Mouse (Mus musculus): ENCODE data around the gene Pde2a. TPM values are rescaled to one million over a fixed set of nuclear protein-coding genes. Genes with fewer than 3 reads are reported as not detected.
"Not testable (repeated sequence)": the region's sequence is repeated elsewhere in the genome, so short reads cannot be mapped to it uniquely, and the experiment has no call there.

Pde2a gene
- total and polyA plus RNA-seq, 2 experiments from 2014 or later = 33.8 to 53.9 TPM

DNA sequence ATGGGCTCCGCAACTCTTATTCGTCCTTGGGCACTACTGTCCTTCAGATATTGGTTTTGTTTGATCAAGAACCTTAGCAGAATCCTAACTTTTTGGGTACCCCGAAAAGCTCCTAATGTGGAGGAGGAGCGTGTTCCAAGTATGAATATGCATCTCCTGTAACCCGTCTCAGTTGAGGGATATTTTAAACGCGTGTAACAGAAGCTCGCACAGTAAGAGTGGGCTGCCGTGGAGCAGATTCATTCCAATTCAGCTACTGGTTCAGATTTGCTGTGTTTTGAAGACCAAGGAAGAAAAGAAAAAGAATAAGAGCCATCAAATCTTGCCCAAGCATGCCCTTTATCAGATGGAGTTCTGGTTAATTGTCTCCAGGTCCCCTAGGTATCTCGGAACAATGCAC, 120.2 kb downstream of the Pde2a start:
- H3K9me3 ChIP-seq (ENCODE audit: low read length) = no peaks in the 10 kb centered on the region
- 68% methylated on average over 10 of the region's 10 CpGs for WGBS
- H3K4me2 ChIP-seq (ENCODE audit: low read depth, low read length, poor library complexity, severe bottlenecking) = no peak overlapping the region
- no peak overlapping the region for H3K9ac ChIP-seq (replicated peaks; ENCODE audit: low read length, poor library complexity, severe bottlenecking)
- no peak overlapping the region for H3K27ac ChIP-seq (ENCODE audit: low read depth, low read length)
- no peaks in the 10 kb centered on the region for H3K27me3 ChIP-seq (ENCODE audit: insufficient read depth, low read length)
- no peak for DNase-seq (ENCODE audit: low spot score)
- TF ChIP-seq CTCF (IDR thresholded peaks at IDR 0.05) = no peak
- ATAC-seq (ENCODE audit: low FRiP score) = no peak
- H3K36me3 ChIP-seq (ENCODE audit: insufficient read depth, low read length) = no peaks in the 10 kb centered on the region
- H3K4me1 ChIP-seq (ENCODE audit: insufficient read depth, low read length) = no peaks in the 10 kb centered on the region; the same call in 1 of the 2 replicates
- H3K4me3 ChIP-seq (ENCODE audit: low read depth, low read length) = no peak overlapping the region

DNA sequence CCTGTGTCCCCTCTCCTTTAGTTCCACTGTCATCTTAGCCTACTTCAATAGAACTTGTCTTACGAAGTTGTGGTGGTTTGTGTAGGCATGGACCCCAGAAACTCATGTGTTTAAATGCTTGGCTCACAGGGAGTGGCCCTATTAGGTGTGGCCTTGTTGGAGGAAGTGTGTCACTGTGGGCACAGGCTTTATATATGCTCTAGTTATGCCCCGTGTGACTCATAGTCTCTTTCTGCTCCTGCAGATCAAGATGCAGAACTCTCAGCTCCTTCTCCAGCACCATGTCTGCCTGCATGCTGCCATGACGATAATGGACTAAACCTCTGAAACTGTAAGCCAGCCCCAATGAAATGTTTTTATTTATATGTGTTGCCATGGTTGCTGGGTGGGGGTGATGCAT, 126.2 kb downstream of the Pde2a start:
- H3K27me3 ChIP-seq (ENCODE audit: insufficient read depth, low read length) = no peaks in the 10 kb centered on the region

DNA sequence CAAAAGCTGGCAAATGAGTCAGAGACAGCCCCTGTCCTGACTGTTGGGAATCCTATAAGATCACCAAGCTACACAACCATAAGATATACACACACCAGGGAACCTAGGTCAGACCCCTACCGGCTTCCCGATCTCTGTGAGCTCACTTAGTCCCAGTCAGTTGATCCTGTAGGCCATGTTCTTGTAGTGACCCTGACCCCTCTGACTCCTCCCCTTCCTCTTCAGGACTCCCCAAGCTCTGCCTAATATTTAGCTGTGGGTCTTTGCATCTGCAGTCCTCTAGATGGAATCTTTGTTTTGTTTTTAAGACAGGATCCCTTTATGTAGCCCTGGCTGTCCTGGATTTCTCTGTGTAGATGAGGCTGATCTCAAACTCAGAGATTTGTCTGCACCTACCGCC, 127.8 kb downstream of the Pde2a start:
- no peak for ATAC-seq (ENCODE audit: low FRiP score)
- no peak for TF ChIP-seq CTCF (IDR thresholded peaks at IDR 0.05)
- no peak overlapping the region for H3K4me2 ChIP-seq (ENCODE audit: low read depth, low read length, poor library complexity, severe bottlenecking)
- H3K27ac ChIP-seq (ENCODE audit: low read depth, low read length) = no peak overlapping the region
- no peaks in the 10 kb centered on the region for H3K36me3 ChIP-seq (ENCODE audit: insufficient read depth, low read length)
- no peaks in the 10 kb centered on the region for H3K4me1 ChIP-seq (ENCODE audit: insufficient read depth, low read length)
- H3K4me3 ChIP-seq (ENCODE audit: low read depth, low read length) = no peak overlapping the region
- DNase-seq (ENCODE audit: low spot score) = no peak
- no peaks in the 10 kb centered on the region for H3K27me3 ChIP-seq (ENCODE audit: insufficient read depth, low read length)
- no peaks in the 10 kb centered on the region for H3K9me3 ChIP-seq (ENCODE audit: low read length)
- H3K9ac ChIP-seq (replicated peaks; ENCODE audit: low read length, poor library complexity, severe bottlenecking) = no peak overlapping the region
- WGBS = 71% methylated on average over 3 of the region's 3 CpGs

More for the DNA sequence above, 126.2 kb downstream of the Pde2a start:
- H3K4me2 ChIP-seq (ENCODE audit: low read depth, low read length, poor library complexity, severe bottlenecking) = no peak overlapping the region
- DNase-seq (ENCODE audit: low spot score) (no peak), ATAC-seq (ENCODE audit: low FRiP score) (no peak)
- TF ChIP-seq CTCF (IDR thresholded peaks at IDR 0.05) = no peak
- H3K4me1 ChIP-seq (ENCODE audit: insufficient read depth, low read length) = no peaks in the 10 kb centered on the region
- no peak overlapping the region for H3K4me3 ChIP-seq (ENCODE audit: low read depth, low read length)
- no peaks in the 10 kb centered on the region for H3K9me3 ChIP-seq (ENCODE audit: low read length)
- H3K27ac ChIP-seq (ENCODE audit: low read depth, low read length) = no peak overlapping the region
- H3K9ac ChIP-seq (replicated peaks; ENCODE audit: low read length, poor library complexity, severe bottlenecking) = no peak overlapping the region
- WGBS = 81% methylated on average over 3 of the region's 3 CpGs
- no peaks in the 10 kb centered on the region for H3K36me3 ChIP-seq (ENCODE audit: insufficient read depth, low read length)

DNA sequence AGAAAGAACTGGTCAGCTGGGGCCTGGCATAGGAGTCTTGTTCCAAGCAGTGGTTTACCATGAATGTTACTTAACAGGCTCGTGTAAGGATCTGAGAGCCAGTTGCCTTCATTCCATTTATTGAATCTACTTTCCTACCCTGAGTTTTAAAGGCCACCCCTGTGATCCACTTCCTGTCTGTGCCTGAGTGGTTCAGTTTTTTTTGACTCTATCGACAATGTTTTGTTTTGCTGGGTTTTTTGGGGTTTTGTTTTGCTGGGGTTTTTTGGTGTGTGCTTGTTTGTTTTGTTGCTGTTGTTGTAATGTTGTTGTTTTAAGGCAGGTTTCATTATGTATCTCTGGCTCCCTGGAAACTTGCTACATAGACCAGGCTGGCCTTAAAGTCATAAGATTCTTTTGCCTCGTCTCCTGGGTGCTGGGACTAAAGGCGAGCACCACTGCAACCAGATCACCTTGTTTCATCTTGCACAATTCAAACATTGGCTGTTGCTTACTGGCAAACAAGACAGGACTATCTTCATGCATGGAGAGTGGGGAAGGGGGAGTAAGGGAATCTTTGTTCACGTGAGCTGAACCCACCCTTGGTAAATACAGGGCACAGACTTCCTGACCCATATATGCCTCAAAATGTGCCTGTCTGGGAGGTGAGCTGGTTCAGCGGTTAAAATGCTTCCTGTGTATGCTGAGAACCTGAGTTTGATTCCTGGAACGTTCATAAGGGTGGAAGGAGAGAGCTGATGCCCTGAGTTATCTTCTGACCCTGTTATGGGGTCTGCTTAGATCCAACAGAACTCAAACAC, 129.4 kb downstream of the Pde2a start:
- Histone ChIP-seq H3K9me3 (ENCODE audit: low read length) (no peaks in the 10 kb centered on the region), H3K4me3 (ENCODE audit: low read depth, low read length) (no peak overlapping the region), H3K9ac (replicated peaks; ENCODE audit: low read length, poor library complexity, severe bottlenecking) (no peak overlapping the region), H3K4me1 (ENCODE audit: insufficient read depth, low read length) (no peaks in the 10 kb centered on the region), H3K27ac (ENCODE audit: low read depth, low read length) (no peak overlapping the region), H3K4me2 (ENCODE audit: low read depth, low read length, poor library complexity, severe bottlenecking) (no peak overlapping the region), H3K36me3 (ENCODE audit: insufficient read depth, low read length) (no peaks in the 10 kb centered on the region), H3K27me3 (ENCODE audit: insufficient read depth, low read length) (no peaks in the 10 kb centered on the region)
- TF ChIP-seq CTCF (IDR thresholded peaks at IDR 0.05) = no peak
- DNase-seq (ENCODE audit: low spot score) (no peak), ATAC-seq (ENCODE audit: low FRiP score) (no peak)
- 72% methylated on average over 7 of the region's 7 CpGs for WGBS

DNA sequence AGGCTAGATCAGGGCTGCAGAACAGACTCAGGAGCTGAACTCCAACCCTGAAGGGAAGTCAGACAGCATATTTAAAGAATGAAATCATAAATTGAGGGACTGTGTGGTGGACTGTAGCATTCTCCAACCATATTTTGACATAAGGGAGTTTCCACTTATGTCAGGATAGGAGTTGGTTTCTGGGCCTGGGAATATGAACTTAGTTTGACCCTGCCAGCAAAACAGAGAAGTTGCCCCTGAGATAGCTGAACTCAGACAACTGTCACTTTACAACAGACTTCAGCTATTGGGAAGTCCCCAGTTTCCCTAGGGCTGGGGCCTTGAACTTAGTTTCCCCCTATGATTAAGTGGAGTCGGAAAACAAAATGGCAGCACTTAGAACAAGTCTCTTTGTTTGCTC, 130.0 kb downstream of the Pde2a start:
- 86% methylated on average over 1 of the region's 1 CpGs for WGBS

DNA sequence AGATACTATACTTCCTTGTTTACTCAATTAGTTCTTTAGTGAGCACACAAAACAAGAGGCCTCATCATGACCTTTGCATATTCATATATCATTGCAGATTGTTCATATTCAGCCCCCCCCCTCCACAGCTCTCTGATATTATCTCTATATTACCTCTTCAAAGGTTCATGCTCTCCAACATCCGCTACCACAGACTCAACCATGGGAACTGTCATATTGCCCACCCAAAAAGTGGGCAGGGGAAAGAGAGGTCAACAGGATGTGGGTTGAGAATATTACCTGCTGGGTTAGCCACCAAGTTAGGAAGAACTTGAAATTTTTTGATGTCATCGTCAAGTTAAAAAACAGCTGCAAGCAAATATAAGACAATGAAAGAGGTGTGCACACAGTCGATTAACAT, 134.0 kb downstream of the Pde2a start:
- 96% methylated on average over 3 of the region's 3 CpGs for WGBS
- H3K9me3 ChIP-seq (ENCODE audit: low read length); H3K4me1 ChIP-seq (ENCODE audit: insufficient read depth, low read length); H3K4me2 ChIP-seq (ENCODE audit: low read depth, low read length, poor library complexity, severe bottlenecking); H3K36me3 ChIP-seq (ENCODE audit: insufficient read depth, low read length); H3K27me3 ChIP-seq (ENCODE audit: insufficient read depth, low read length); H3K4me3 ChIP-seq (ENCODE audit: low read depth, low read length); H3K27ac ChIP-seq (ENCODE audit: low read depth, low read length); DNase-seq (ENCODE audit: low spot score); ATAC-seq (ENCODE audit: low FRiP score); H3K9ac ChIP-seq (replicated peaks; ENCODE audit: low read length, poor library complexity, severe bottlenecking): not testable (repeated sequence)

More for the DNA sequence above, 130.0 kb downstream of the Pde2a start:
- H3K4me2 ChIP-seq (ENCODE audit: low read depth, low read length, poor library complexity, severe bottlenecking) = no peak overlapping the region
- no peaks in the 10 kb centered on the region for H3K4me1 ChIP-seq (ENCODE audit: insufficient read depth, low read length)
- TF ChIP-seq CTCF (IDR thresholded peaks at IDR 0.05) = no peak
- ATAC-seq (ENCODE audit: low FRiP score) (no peak), DNase-seq (ENCODE audit: low spot score) (no peak)
- no peaks in the 10 kb centered on the region for H3K36me3 ChIP-seq (ENCODE audit: insufficient read depth, low read length)
- no peak overlapping the region for H3K4me3 ChIP-seq (ENCODE audit: low read depth, low read length)
- no peaks in the 10 kb centered on the region for H3K9me3 ChIP-seq (ENCODE audit: low read length)
- H3K27me3 ChIP-seq (ENCODE audit: insufficient read depth, low read length) = no peaks in the 10 kb centered on the region
- no peak overlapping the region for H3K9ac ChIP-seq (replicated peaks; ENCODE audit: low read length, poor library complexity, severe bottlenecking)
- no peak overlapping the region for H3K27ac ChIP-seq (ENCODE audit: low read depth, low read length)

Measured in midbrain, postnatal 0 days (tissue).